Mouse (Mus musculus) neural tube, embryonic 11.5 days (tissue): ENCODE data around the gene Epor. TPM values are rescaled to one million over a fixed set of nuclear protein-coding genes. Genes with fewer than 3 reads are reported as not detected.

Source experiments
- ATAC-seq: fragments of 200-750 bp; cut with Nextera tagmentation; 2 replicates; pipeline ENCODE4 v1.8.0; 2017; ENCODE audit warnings: moderate number of reproducible peaks, mild to moderate bottlenecking, moderate TSS enrichment, moderate library complexity; ENCODE audit not compliant: insufficient read depth, low FRiP score, low TSS enrichment
- DNase-seq: peaks from one replicate; pipeline ENCODE4 v3.0.0-alpha.2; 2015; ENCODE audit warnings: low spot score
- H3K27ac ChIP-seq: fragments of 300-500 bp; sonication (generic); 2 replicates; pipeline ENCODE4 v1.5.1; 2014; ENCODE audit warnings: low read depth, mild to moderate bottlenecking, low read length
- H3K27me3 ChIP-seq: fragments of 300-500 bp; sonication (generic); 2 replicates; pipeline ENCODE4 v1.6.1; 2014; ENCODE audit warnings: mild to moderate bottlenecking, low read length, mixed read lengths; ENCODE audit not compliant: control insufficient read depth, insufficient read depth
- H3K36me3 ChIP-seq: fragments of 300-500 bp; sonication (generic); 2 replicates; pipeline ENCODE4 v1.6.1; 2014; ENCODE audit warnings: mild to moderate bottlenecking, low read length, moderate library complexity, mixed read lengths; ENCODE audit not compliant: control insufficient read depth, insufficient read depth
- H3K4me1 ChIP-seq: fragments of 300-500 bp; sonication (generic); 2 replicates; pipeline ENCODE4 v1.6.1; 2014; ENCODE audit warnings: low read length, mixed read lengths; ENCODE audit not compliant: control insufficient read depth, insufficient read depth
- H3K4me2 ChIP-seq: fragments of 300-500 bp; sonication (generic); 2 replicates; pipeline ENCODE4 v1.6.1; 2014; ENCODE audit warnings: low read depth, mild to moderate bottlenecking, moderate library complexity
- H3K4me3 ChIP-seq: fragments of 300-500 bp; sonication (generic); 2 replicates; pipeline ENCODE4 v1.5.1; 2014; ENCODE audit warnings: low read depth, low read length
- H3K9ac ChIP-seq: fragments of 300-500 bp; sonication (generic); 2 replicates; pipeline ENCODE4 v1.6.1; 2014; ENCODE audit warnings: mild to moderate bottlenecking, low read length
- H3K9me3 ChIP-seq: fragments of 300-500 bp; sonication (generic); 2 replicates; pipeline ENCODE4 v1.6.1; 2016; ENCODE audit warnings: low read length; ENCODE audit not compliant: control insufficient read depth
- WGBS: fragments of 180-500 bp; shearing (Covaris S2); extraction: QIAGEN DNeasy Blood & Tissue Kit; methylation state at CpG from one replicate; pipeline ENCODE4 v1.1.7; 2014; 5-methylcytosine and 5-hydroxymethylcytosine counted together
- polyA plus RNA-seq: library from polyadenylated mRNA; unstranded; fragments of >200 nt; fragmentation: Nextera tagmentation; extraction: Ambion mirVana; gene quantifications from 2 replicates; pipeline ENCODE4 v1.2.1, GENCODE M21; 2014

Gene Epor
- polyA plus RNA-seq, 1 experiment from 2014 or later, result 4.1 TPM

- Histone ChIP-seq H3K27ac (no peak overlapping the region), H3K9me3 (no peaks in the 10 kb centered on the region), H3K4me2 (no peak overlapping the region), H3K4me3 (no peak overlapping the region), H3K27me3 (no peaks in the 10 kb centered on the region), H3K36me3 (no peaks in the 10 kb centered on the region), H3K9ac (no peak overlapping the region), H3K4me1 (peaks cover 5% of the 10 kb centered on the region; the same call in 1 of the 2 replicates)
- no peak for ATAC-seq
- no peak for DNase-seq
- WGBS, result 77% methylated on average over 3 of the region's 3 CpGs
Observed at GRCm38 (mm10) chr9:21951977-21952376, 11.3 kb downstream of the Epor start.

- Histone ChIP-seq H3K9me3 (no peaks in the 10 kb centered on the region), H3K9ac (no peak overlapping the region), H3K4me3 (no peak overlapping the region), H3K4me1 (no peaks in the 10 kb centered on the region), H3K27ac (no peak overlapping the region), H3K4me2 (no peak overlapping the region), H3K27me3 (no peaks in the 10 kb centered on the region), H3K36me3 (no peaks in the 10 kb centered on the region)
- DNase-seq, result peak; percentile 76
- WGBS, result 20% methylated on average over 11 of the region's 11 CpGs
- ATAC-seq, result no peak
Observed at GRCm38 (mm10) chr9:21950322-21950721, 13.0 kb downstream of the Epor start.

GRCm38 (mm10) chr9:21948790-21949189, 14.5 kb downstream of the Epor start:
- no peaks in the 10 kb centered on the region for H3K27me3 ChIP-seq
- H3K9me3 ChIP-seq, result no peaks in the 10 kb centered on the region
- WGBS, result 71% methylated on average over 6 of the region's 6 CpGs
- H3K4me3 ChIP-seq, result no peak overlapping the region
- DNase-seq (no peak), ATAC-seq (no peak)
- no peaks in the 10 kb centered on the region for H3K36me3 ChIP-seq
- H3K9ac ChIP-seq, result no peak overlapping the region
- H3K27ac ChIP-seq, result no peak overlapping the region
- H3K4me2 ChIP-seq, result no peak overlapping the region
- H3K4me1 ChIP-seq, result no peaks in the 10 kb centered on the region

GRCm38 (mm10) chr9:21948146-21948545, 15.2 kb downstream of the Epor start:
- no peaks in the 10 kb centered on the region for H3K4me1 ChIP-seq
- ATAC-seq (no peak), DNase-seq (no peak)
- H3K27ac ChIP-seq, result no peak overlapping the region
- no peak overlapping the region for H3K4me2 ChIP-seq
- H3K9ac ChIP-seq, result no peak overlapping the region
- H3K36me3 ChIP-seq, result no peaks in the 10 kb centered on the region
- H3K27me3 ChIP-seq, result no peaks in the 10 kb centered on the region
- WGBS, result 54% methylated on average over 8 of the region's 8 CpGs
- no peaks in the 10 kb centered on the region for H3K9me3 ChIP-seq
- no peak overlapping the region for H3K4me3 ChIP-seq

- Histone ChIP-seq H3K27ac (no peak overlapping the region), H3K4me1 (no peaks in the 10 kb centered on the region), H3K4me3 (no peak overlapping the region), H3K9me3 (no peaks in the 10 kb centered on the region), H3K36me3 (no peaks in the 10 kb centered on the region), H3K4me2 (no peak overlapping the region), H3K9ac (no peak overlapping the region), H3K27me3 (no peaks in the 10 kb centered on the region)
- 6% methylated on average over 28 of the region's 28 CpGs for WGBS
- ATAC-seq (no peak), DNase-seq (no peak)
Observed at GRCm38 (mm10) chr9:21947540-21948130, 15.7 kb downstream of the Epor start.

GRCm38 (mm10) chr9:21944267-21944666, 19.0 kb downstream of the Epor start:
- no peaks in the 10 kb centered on the region for H3K9me3 ChIP-seq
- H3K27me3 ChIP-seq, result no peaks in the 10 kb centered on the region
- no peak overlapping the region for H3K4me3 ChIP-seq
- no peaks in the 10 kb centered on the region for H3K4me1 ChIP-seq
- WGBS, result 21% methylated on average over 23 of the region's 23 CpGs
- H3K27ac ChIP-seq, result no peak overlapping the region
- H3K36me3 ChIP-seq, result no peaks in the 10 kb centered on the region
- DNase-seq (peak; percentile 43), ATAC-seq (no peak)
- no peak overlapping the region for H3K4me2 ChIP-seq
- H3K9ac ChIP-seq, result no peak overlapping the region

- no peak overlapping the region for H3K4me3 ChIP-seq
- ATAC-seq (no peak), DNase-seq (no peak)
- H3K9ac ChIP-seq, result no peak overlapping the region
- no peak overlapping the region for H3K27ac ChIP-seq
- H3K36me3 ChIP-seq, result no peaks in the 10 kb centered on the region
- 35% methylated on average over 12 of the region's 12 CpGs for WGBS
- no peaks in the 10 kb centered on the region for H3K27me3 ChIP-seq
- H3K9me3 ChIP-seq, result no peaks in the 10 kb centered on the region
- no peaks in the 10 kb centered on the region for H3K4me1 ChIP-seq
- H3K4me2 ChIP-seq, result no peak overlapping the region
Observed at GRCm38 (mm10) chr9:21943638-21944037, 19.7 kb downstream of the Epor start.

- DNase-seq (no peak), ATAC-seq (no peak)
- no peak overlapping the region for H3K4me3 ChIP-seq
- no peaks in the 10 kb centered on the region for H3K27me3 ChIP-seq
- H3K9me3 ChIP-seq, result no peaks in the 10 kb centered on the region
- no peaks in the 10 kb centered on the region for H3K36me3 ChIP-seq
- no peak overlapping the region for H3K4me2 ChIP-seq
- 74% methylated on average over 12 of the region's 12 CpGs for WGBS
- H3K4me1 ChIP-seq, result no peaks in the 10 kb centered on the region
- H3K9ac ChIP-seq, result no peak overlapping the region
- no peak overlapping the region for H3K27ac ChIP-seq
Observed at GRCm38 (mm10) chr9:21943046-21943445, 20.3 kb downstream of the Epor start.

- Histone ChIP-seq H3K4me3 (no peak overlapping the region), H3K4me1 (no peaks in the 10 kb centered on the region), H3K9ac (no peak overlapping the region)
Observed at GRCm38 (mm10) chr9:21938234-21938855, 25.0 kb downstream of the Epor start.

More at GRCm38 (mm10) chr9:21938234-21938855, 25.0 kb downstream of the Epor start:
- Histone ChIP-seq H3K27me3 (no peaks in the 10 kb centered on the region), H3K27ac (no peak overlapping the region), H3K4me2 (no peak overlapping the region), H3K36me3 (no peaks in the 10 kb centered on the region), H3K9me3 (no peaks in the 10 kb centered on the region)
- no peak for DNase-seq
- 89% methylated on average over 4 of the region's 4 CpGs for WGBS
- no peak for ATAC-seq
